Mouse (Mus musculus) midbrain, embryonic 12.5 days (tissue): Measurements from ENCODE around the gene Sult2a5. TPM values are rescaled to one million over a fixed set of nuclear protein-coding genes. Genes with fewer than 3 reads are reported as not detected.

Experiments used
- ATAC-seq: fragments of 200-750 bp; cut with Nextera tagmentation; 2 replicates; pipeline ENCODE4 v1.8.0; 2017; ENCODE audit warnings: low read depth, moderate TSS enrichment, moderate library complexity; ENCODE audit not compliant: low FRiP score
- H3K27ac ChIP-seq: fragments of 300-500 bp; sonication (generic); replicated peaks from 2 replicates; pipeline ENCODE4 v1.5.1; 2016; ENCODE audit warnings: mild to moderate bottlenecking
- H3K27me3 ChIP-seq: fragments of 300-500 bp; sonication (generic); 2 replicates; pipeline ENCODE4 v1.6.1; 2016; ENCODE audit warnings: mild to moderate bottlenecking
- H3K36me3 ChIP-seq: fragments of 300-500 bp; sonication (generic); 2 replicates; pipeline ENCODE4 v1.6.1; 2016
- H3K4me1 ChIP-seq: fragments of 300-500 bp; sonication (generic); 2 replicates; pipeline ENCODE4 v1.6.1; 2016
- H3K4me2 ChIP-seq: fragments of 300-500 bp; sonication (generic); replicated peaks from 2 replicates; pipeline ENCODE4 v1.6.1; 2016; ENCODE audit warnings: mild to moderate bottlenecking, moderate library complexity
- H3K4me3 ChIP-seq: fragments of 300-500 bp; sonication (generic); 2 replicates; pipeline ENCODE4 v1.5.1; 2016; ENCODE audit warnings: mild to moderate bottlenecking
- H3K9ac ChIP-seq: fragments of 300-500 bp; sonication (generic); replicated peaks from 2 replicates; pipeline ENCODE4 v1.6.1; 2016; ENCODE audit warnings: mild to moderate bottlenecking, moderate library complexity
- H3K9me3 ChIP-seq: fragments of 300-500 bp; sonication (generic); 2 replicates; pipeline ENCODE4 v1.6.1; 2016; ENCODE audit warnings: mild to moderate bottlenecking
- polyA plus RNA-seq: library from polyadenylated mRNA; unstranded; fragments of >200 nt; fragmentation: Nextera tagmentation; extraction: Ambion mirVana; gene quantifications from 2 replicates; pipeline ENCODE4 v1.2.1, GENCODE M21; 2016

Sult2a5 gene
- polyA plus RNA-seq, result not detected in 2 replicates

DNA sequence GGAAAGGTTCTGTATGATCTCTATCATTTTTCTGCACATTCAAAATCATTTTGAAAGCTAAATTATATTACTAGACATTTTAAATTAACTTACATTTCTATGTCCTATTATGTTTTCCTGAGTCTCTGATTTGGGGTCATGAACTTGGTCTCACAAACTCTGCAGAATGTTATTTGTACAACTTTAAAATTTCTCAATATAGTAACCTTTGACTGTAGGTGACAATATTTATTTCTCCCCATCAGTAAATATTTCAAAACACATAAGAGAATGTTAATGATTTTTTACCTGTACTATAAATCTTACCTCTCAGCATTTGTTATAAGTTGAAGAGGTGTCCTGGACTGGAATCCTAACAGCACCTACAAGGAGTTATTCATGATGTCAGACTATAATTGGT, at the start of gene Sult2a5:
Gene Sult2a5 (plus strand): TSS at position 301 of the 400 bp plus-strand sequence.
- no peak for ATAC-seq
- H3K27ac ChIP-seq, result no peak within 1 kb of the TSS
- H3K36me3 ChIP-seq, result no peaks in the 10 kb centered on the region
- no peak within 1 kb of the TSS for H3K9ac ChIP-seq
- no peaks in the 10 kb centered on the region for H3K27me3 ChIP-seq
- H3K4me3 ChIP-seq, result no peak within 1 kb of the TSS
- H3K9me3 ChIP-seq, result peaks cover 13% of the 10 kb centered on the region
- H3K4me1 ChIP-seq, result no peaks in the 10 kb centered on the region
- H3K4me2 ChIP-seq, result no peak within 1 kb of the TSS

Other genes with a start within 250 kb of the Sult2a5 start
- 0.14 TPM in 1 of 2 replicates, not detected in the other for gene Cabp5, start 225.8 kb upstream of the Sult2a5 start, polyA plus RNA-seq
- gene Bsph1, start 173.1 kb upstream of the Sult2a5 start, polyA plus RNA-seq, result not detected in 2 replicates
- gene Bsph2, start 52.9 kb upstream of the Sult2a5 start, polyA plus RNA-seq, result not detected in 2 replicates
- not detected in 2 replicates for gene Sult2a2, start 109.5 kb downstream of the Sult2a5 start, polyA plus RNA-seq
- not detected in 2 replicates for gene Sult2a1, start 213.4 kb downstream of the Sult2a5 start, polyA plus RNA-seq